Mouse (Mus musculus): Measurements from ENCODE around the gene Hormad2. TPM values are rescaled to one million over a fixed set of nuclear protein-coding genes. Genes with fewer than 3 reads are reported as not detected.

The Hormad2 gene
- total RNA-seq, 2 experiments from 2014 or later: not detected

GRCm38 (mm10) chr11:4304203-4304602, 136.7 kb downstream of the Hormad2 start:
- DNase-seq (ENCODE audit: low spot score in 2 of 2): no peak

GRCm38 (mm10) chr11:4303033-4303432, 137.9 kb downstream of the Hormad2 start:
- no peak for DNase-seq (ENCODE audit: low spot score in 2 of 2)

GRCm38 (mm10) chr11:4302363-4302913, 138.5 kb downstream of the Hormad2 start:
- DNase-seq (ENCODE audit: low spot score in 2 of 2): no peak

- no peak for DNase-seq (ENCODE audit: low spot score in 2 of 2)
Measured at GRCm38 (mm10) chr11:4300683-4301082, 140.2 kb downstream of the Hormad2 start.

GRCm38 (mm10) chr11:4299735-4300474, 141.0 kb downstream of the Hormad2 start:
- no peak for DNase-seq (ENCODE audit: low spot score in 2 of 2)

- no peak for DNase-seq (ENCODE audit: low spot score in 2 of 2)
Measured at GRCm38 (mm10) chr11:4299191-4299590, 141.7 kb downstream of the Hormad2 start.

GRCm38 (mm10) chr11:4298615-4299014, 142.3 kb downstream of the Hormad2 start:
- DNase-seq (ENCODE audit: low spot score in 2 of 2): no peak

- no peak for DNase-seq (ENCODE audit: low spot score in 2 of 2)
Measured at GRCm38 (mm10) chr11:4297753-4298152, 143.2 kb downstream of the Hormad2 start.

GRCm38 (mm10) chr11:4296610-4297275, 144.2 kb downstream of the Hormad2 start:
- DNase-seq (ENCODE audit: low spot score in 2 of 2): peak in 1 of 2 experiments; percentile 34

Other genes starting within 250 kb of the Hormad2 start
- gene Castor1, start 222.9 kb downstream of the Hormad2 start, total RNA-seq (2021): 1 to 10 TPM; 6.3 to 9.1 TPM
- not detected for gene Osm, start 204.7 kb downstream of the Hormad2 start, total RNA-seq (2021)
- gene Lif, start 183.5 kb downstream of the Hormad2 start, total RNA-seq (2021): under 1 TPM; 0.69 to 0.78 TPM
- gene Mtmr3, start 153.8 kb upstream of the Hormad2 start, total RNA-seq (2021): 10 to 100 TPM; 63.4 to 64.9 TPM
- not detected for gene Gm11032, start 179.0 kb upstream of the Hormad2 start, total RNA-seq (2021)
- gene Ascc2, start 196.6 kb upstream of the Hormad2 start, total RNA-seq (2021): 10 to 100 TPM; 24.1 to 24.4 TPM

All from layer of hippocampus, postnatal 14 days (tissue).